Mouse (Mus musculus): ENCODE results near the gene Serpina10.

GRCm38 (mm10) chr12:103646314-103646713, 15.1 kb upstream of the Serpina10 start:
- no peak for TF ChIP-seq POLR2A (IDR thresholded peaks at IDR 0.05; ENCODE audit: borderline replicate concordance, extremely low read depth, insufficient read depth, insufficient read length, poor library complexity, severe bottlenecking)
- no peak for TF ChIP-seq CTCF (IDR thresholded peaks at IDR 0.05; ENCODE audit: borderline replicate concordance, extremely low read depth, insufficient read depth, insufficient read length)

Measured in brain, embryonic 14.5 days (tissue).